Mouse (Mus musculus) heart, adult 2 months (tissue): ENCODE data around the gene Kat2b.
"Not testable (repeated sequence)": the region's sequence is repeated elsewhere in the genome, so short reads cannot be mapped to it uniquely, and the experiment has no call there.

Source experiments
- CTCF ChIP-seq: fragments of 200-600 bp; IDR thresholded peaks from 2 replicates; pipeline ENCODE4 v1.8.1; 2022; ENCODE audit warnings: antibody characterized with exemption, mild to moderate bottlenecking, moderate library complexity
- POLR2A ChIP-seq: fragments of 200-500 bp; IDR thresholded peaks from 2 replicates; pipeline ENCODE4 v1.6.1; 2011; ENCODE audit warnings: mild to moderate bottlenecking, low read depth, low read length, control low read depth; ENCODE audit not compliant: insufficient read depth

DNA sequence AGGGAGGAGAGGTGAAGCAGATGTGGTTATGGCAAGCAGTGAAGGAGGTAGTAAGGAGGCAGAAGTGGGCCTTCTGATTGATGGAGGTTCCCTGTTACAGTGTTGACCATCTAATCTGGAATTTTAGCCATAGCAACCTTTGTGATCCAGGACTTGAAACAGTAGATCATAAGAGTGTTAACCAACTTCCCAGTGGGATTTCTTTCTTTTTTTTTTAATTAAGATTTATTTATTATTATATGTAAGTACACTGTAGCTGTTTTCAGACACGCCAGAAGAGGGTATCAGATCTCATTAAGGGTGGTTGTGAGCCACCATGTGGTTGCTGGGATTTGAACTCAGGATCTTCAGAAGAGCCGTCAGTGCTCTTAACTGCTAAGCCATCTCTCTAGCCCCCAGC lies 27.3 kb upstream of the Kat2b start, which contains the start of gene Pp2d1:
- TF ChIP-seq CTCF, POLR2A: not testable (repeated sequence)
